Mouse (Mus musculus): ENCODE data around the gene Hist1h1a.

GRCm38 (mm10) chr13:23729192-23729525 lies 34.3 kb upstream of the Hist1h1a start:
- TF ChIP-seq CTCF (IDR thresholded peaks at IDR 0.05; ENCODE audit: extremely low read depth, insufficient read depth, low read length): no peak
- no peak for TF ChIP-seq POLR2A (IDR thresholded peaks at IDR 0.05; ENCODE audit: extremely low read depth, insufficient read depth, low read length)
